Mouse (Mus musculus) MEL (cell line): ENCODE measurements around the gene Fermt1. TPM values are rescaled to one million over a fixed set of nuclear protein-coding genes. Genes with fewer than 3 reads are reported as not detected.

Experiments used
- DNase-seq: peaks from one replicate; pipeline ENCODE4 v3.0.0; 2011; ENCODE audit warnings: low read depth, low spot score
- H3K27ac ChIP-seq: 2 replicates; pipeline ENCODE4 v1.5.1; 2012; ENCODE audit warnings: low read depth, mild to moderate bottlenecking, control low read depth, low read length, moderate library complexity; ENCODE audit not compliant: control insufficient read depth
- H3K27me3 ChIP-seq, 2 experiments: fragments of 150-350 bp in 1 of 2; sonication (generic) in 1 of 2; 2 replicates each; pipeline ENCODE4 v1.6.1; 2012; ENCODE audit warnings: low read length in 2 of 2, mild to moderate bottlenecking in 2 of 2, improper control_type of control experiment in 1 of 2, moderate library complexity in 1 of 2; ENCODE audit not compliant: insufficient read depth in 2 of 2, control insufficient read depth in 1 of 2
- H3K36me3 ChIP-seq, 2 experiments: 2 replicates each; pipeline ENCODE4 v1.6.1; 2012 to 2014; ENCODE audit warnings: low read length in 2 of 2, improper control_type of control experiment in 1 of 2, inconsistent platforms in 1 of 2, mild to moderate bottlenecking in 1 of 2; ENCODE audit not compliant: insufficient read depth in 2 of 2, control insufficient read depth in 1 of 2
- H3K4me1 ChIP-seq, 2 experiments: fragments of 150-350 bp in 1 of 2; sonication (generic) in 1 of 2; 2 replicates each; pipeline ENCODE4 v1.6.1; 2012; ENCODE audit warnings: low read length in 2 of 2, improper control_type of control experiment in 1 of 2, mild to moderate bottlenecking in 1 of 2; ENCODE audit not compliant: insufficient read depth in 2 of 2, control insufficient read depth in 1 of 2
- H3K4me3 ChIP-seq, 2 experiments: fragments of 150-350 bp in 1 of 2; sonication (generic) in 1 of 2; 2 replicates each; pipeline ENCODE4 v1.5.1; 2012; ENCODE audit warnings: low read depth in 2 of 2, low read length in 2 of 2, mild to moderate bottlenecking in 2 of 2, moderate library complexity in 2 of 2, control low read depth in 1 of 2, improper control_type of control experiment in 1 of 2; ENCODE audit not compliant: control insufficient read depth in 1 of 2, insufficient read depth in 1 of 2
- H3K79me2 ChIP-seq: 2 replicates; pipeline ENCODE4 v1.6.1; 2012; ENCODE audit warnings: mild to moderate bottlenecking, low read length, moderate library complexity; ENCODE audit not compliant: control insufficient read depth, poor library complexity, insufficient read depth
- H3K9ac ChIP-seq: 2 replicates; pipeline ENCODE4 v1.6.1; 2012; ENCODE audit warnings: low read depth, mild to moderate bottlenecking, control low read depth, low read length, moderate library complexity; ENCODE audit not compliant: control insufficient read depth, poor library complexity, severe bottlenecking
- H3K9me3 ChIP-seq: fragments of 150-350 bp; sonication (generic); replicated peaks from 2 replicates; pipeline ENCODE4 v1.6.1; 2012; ENCODE audit warnings: mild to moderate bottlenecking, low read length, improper control_type of control experiment, moderate library complexity; ENCODE audit not compliant: insufficient read depth
- BHLHE40 ChIP-seq: IDR thresholded peaks from 2 replicates; pipeline ENCODE4 v1.6.1; 2012; ENCODE audit warnings: low read depth, mild to moderate bottlenecking, inconsistent platforms, low read length, improper control_type of control experiment, borderline replicate concordance
- CHD1 ChIP-seq: IDR thresholded peaks from 2 replicates; pipeline ENCODE4 v1.6.1; 2012; ENCODE audit warnings: low read depth, mild to moderate bottlenecking, inconsistent platforms, low read length, improper control_type of control experiment
- CTCF ChIP-seq, 3 experiments: IDR thresholded peaks in 2 of 3; conservative IDR thresholded peaks in 1 of 3; 2 replicates each; pipeline ENCODE4 v1.5.1; 2011 to 2012; ENCODE audit warnings: low read length in 3 of 3, low read depth in 2 of 3, mild to moderate bottlenecking in 2 of 3, improper control_type of control experiment in 1 of 3, inconsistent platforms in 1 of 3, mixed read lengths in 1 of 3, moderate library complexity in 1 of 3; ENCODE audit not compliant: control insufficient read depth in 1 of 3, insufficient read depth in 1 of 3, poor library complexity in 1 of 3, severe bottlenecking in 1 of 3
- E2F4 ChIP-seq: IDR thresholded peaks from 2 replicates; pipeline ENCODE4 v1.6.1; 2011; ENCODE audit warnings: low read depth, low read length, improper control_type of control experiment, borderline replicate concordance
- EP300 ChIP-seq, 2 experiments: IDR thresholded peaks; 2 replicates each; pipeline ENCODE4 v1.6.1; 2011; ENCODE audit warnings: improper control_type of control experiment in 2 of 2, low read length in 2 of 2, low read depth in 1 of 2, mild to moderate bottlenecking in 1 of 2
- GABPA ChIP-seq: IDR thresholded peaks from 2 replicates; pipeline ENCODE4 v1.6.1; 2012; ENCODE audit warnings: low read depth, mild to moderate bottlenecking, inconsistent platforms, low read length, improper control_type of control experiment, moderate library complexity
- GATA1 ChIP-seq: IDR thresholded peaks from 2 replicates; pipeline ENCODE4 v1.6.1; 2011; ENCODE audit warnings: low read depth, low read length, improper control_type of control experiment
- MAZ ChIP-seq: IDR thresholded peaks from 2 replicates; pipeline ENCODE4 v1.6.1; 2012; ENCODE audit warnings: low read depth, mild to moderate bottlenecking, inconsistent platforms, low read length, improper control_type of control experiment
- NELFE ChIP-seq: IDR thresholded peaks from 2 replicates; pipeline ENCODE4 v1.6.1; 2011; ENCODE audit warnings: low read depth, low read length, improper control_type of control experiment
- POLR2AphosphoS5 ChIP-seq: IDR thresholded peaks from 2 replicates; pipeline ENCODE4 v1.6.1; 2012; ENCODE audit warnings: low read depth, borderline replicate concordance, mild to moderate bottlenecking, inconsistent platforms, low read length, moderate library complexity, mixed read lengths
- TAL1 ChIP-seq: IDR thresholded peaks from 2 replicates; pipeline ENCODE4 v1.6.1; 2012; ENCODE audit warnings: mild to moderate bottlenecking, inconsistent platforms, low read length, moderate library complexity, mixed read lengths
- TBP ChIP-seq: IDR thresholded peaks from 2 replicates; pipeline ENCODE4 v1.8.0; 2011; ENCODE audit warnings: low read depth, low read length, improper control_type of control experiment
- TCF12 ChIP-seq: IDR thresholded peaks from 2 replicates; pipeline ENCODE4 v1.6.1; 2014; ENCODE audit warnings: low read depth, mild to moderate bottlenecking, inconsistent platforms, low read length, improper control_type of control experiment, moderate library complexity
- UBTF ChIP-seq: IDR thresholded peaks from 2 replicates; pipeline ENCODE4 v1.6.1; 2012; ENCODE audit warnings: low read depth, mild to moderate bottlenecking, inconsistent platforms, low read length, improper control_type of control experiment, moderate library complexity, borderline replicate concordance; ENCODE audit not compliant: insufficient read depth
- USF1 ChIP-seq: IDR thresholded peaks from 2 replicates; pipeline ENCODE4 v1.6.1; 2014; ENCODE audit warnings: low read depth, mild to moderate bottlenecking, inconsistent platforms, low read length, improper control_type of control experiment, moderate library complexity
- ZKSCAN1 ChIP-seq: IDR thresholded peaks from 2 replicates; pipeline ENCODE4 v1.6.1; 2012; ENCODE audit warnings: low read depth, mild to moderate bottlenecking, inconsistent platforms, low read length, improper control_type of control experiment, moderate library complexity
- ZMIZ1 ChIP-seq: IDR thresholded peaks from 2 replicates; pipeline ENCODE4 v1.6.1; 2012; ENCODE audit warnings: low read depth, mild to moderate bottlenecking, inconsistent platforms, low read length, improper control_type of control experiment, moderate library complexity
- ZNF384 ChIP-seq: IDR thresholded peaks from 2 replicates; pipeline ENCODE4 v1.6.1; 2012; ENCODE audit warnings: low read depth, mild to moderate bottlenecking, inconsistent platforms, low read length, improper control_type of control experiment
- polyA plus RNA-seq, 2 experiments: library from polyadenylated mRNA; stranded (reverse) in 1 of 2; unstranded in 1 of 2; fragments of >175 nt in 1 of 2; fragments of >200 nt in 1 of 2; gene quantifications; 2 replicates each; pipeline versions ENCODE4 v1.2.1 to v1.2.4; 2012; ENCODE audit warnings: low replicate concordance in 2 of 2, low read depth in 1 of 2; ENCODE audit not compliant: insufficient read length in 2 of 2, insufficient read depth in 1 of 2, missing spikeins in 1 of 2
- total RNA-seq: library from RNA; depleted of rRNA; stranded (reverse); fragments of 300-350 nt; gene quantifications from 2 replicates; pipeline ENCODE4 v1.2.3, GENCODE M21; 2012

The Fermt1 gene
- total and polyA plus RNA-seq, 3 experiments, result not detected

DNA sequence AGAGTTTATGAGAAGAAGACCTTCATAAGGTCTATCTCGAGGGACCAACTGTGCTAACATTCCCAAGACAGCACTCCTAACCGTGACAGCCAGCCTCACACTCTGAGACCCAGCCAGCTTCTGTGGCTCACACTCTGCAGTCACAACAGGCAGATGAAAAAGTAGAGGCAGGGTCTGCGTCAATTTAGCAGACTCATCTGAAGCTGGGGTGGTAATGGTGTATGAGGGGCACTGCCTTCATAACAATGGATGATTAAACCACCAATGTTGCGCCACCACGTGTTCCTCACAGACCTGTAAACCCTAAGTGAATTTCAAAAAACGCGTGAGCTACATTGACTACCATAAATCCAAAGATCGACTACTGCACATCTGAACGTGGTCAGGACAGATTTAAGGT, 2.1 kb downstream of the Fermt1 start:
- H3K4me1 ChIP-seq, result no peaks in the 10 kb centered on the region
- DNase-seq, result no peak
- H3K9me3 ChIP-seq, result no peaks in the 10 kb centered on the region
- no peak overlapping the region for H3K27ac ChIP-seq
- H3K79me2 ChIP-seq, result no peaks in the 10 kb centered on the region
- H3K4me3 ChIP-seq, result no peak overlapping the region
- H3K36me3 ChIP-seq, result no peaks in the 10 kb centered on the region
- H3K9ac ChIP-seq, result no peak overlapping the region
- H3K27me3 ChIP-seq, result no peaks in the 10 kb centered on the region
- TF ChIP-seq MAZ, result no peak

DNA sequence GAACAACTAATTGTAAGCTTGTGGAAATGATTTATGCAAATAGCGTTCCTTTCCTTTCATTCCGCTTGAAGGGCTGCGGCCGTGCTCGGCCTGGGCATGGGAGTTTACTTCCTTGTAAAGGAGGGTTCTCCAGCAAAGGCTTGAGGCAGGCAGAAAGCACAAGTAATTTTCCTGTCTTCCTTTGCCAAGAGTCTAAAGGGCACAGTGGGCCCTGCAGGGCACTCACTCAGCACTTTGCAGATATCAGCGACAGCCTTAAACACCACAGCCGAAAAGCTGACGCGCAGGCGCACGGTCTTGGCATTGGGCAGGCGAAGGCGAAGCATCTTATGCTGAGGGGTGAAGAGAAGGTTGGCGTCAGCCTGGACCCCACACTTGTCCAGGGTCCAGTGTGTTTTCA, 6.7 kb downstream of the Fermt1 start:
- no peak for DNase-seq
- Histone ChIP-seq H3K4me1 (no peaks in the 10 kb centered on the region), H3K9ac (no peak overlapping the region), H3K4me3 (no peak overlapping the region), H3K27me3 (no peaks in the 10 kb centered on the region), H3K27ac (no peak overlapping the region), H3K79me2 (no peaks in the 10 kb centered on the region), H3K36me3 (no peaks in the 10 kb centered on the region), H3K9me3 (no peaks in the 10 kb centered on the region)
- TF ChIP-seq CTCF (IDR thresholded peaks at IDR 0.05 in 2 of 3, conservative IDR thresholded peaks at IDR 0.05 in 1 of 3; ENCODE audit: control insufficient read depth in 1 of 3, insufficient read depth in 1 of 3, low read depth in 2 of 3, low read length in 3 of 3, poor library complexity in 1 of 3, severe bottlenecking in 1 of 3) (no peak), GABPA (no peak), UBTF (no peak), ZKSCAN1 (no peak), TCF12 (no peak), ZMIZ1 (no peak), E2F4 (no peak), POLR2AphosphoS5 (no peak), BHLHE40 (no peak), USF1 (no peak), CHD1 (no peak), EP300 (IDR thresholded peaks at IDR 0.05; ENCODE audit: low read depth in 1 of 2, low read length in 2 of 2) (no peak), TBP (no peak), TAL1 (no peak), ZNF384 (no peak), GATA1 (no peak), NELFE (no peak)
